Comparison of ENCODE assay signal across 25 mouse cellular contexts in the genomic region with DNA sequence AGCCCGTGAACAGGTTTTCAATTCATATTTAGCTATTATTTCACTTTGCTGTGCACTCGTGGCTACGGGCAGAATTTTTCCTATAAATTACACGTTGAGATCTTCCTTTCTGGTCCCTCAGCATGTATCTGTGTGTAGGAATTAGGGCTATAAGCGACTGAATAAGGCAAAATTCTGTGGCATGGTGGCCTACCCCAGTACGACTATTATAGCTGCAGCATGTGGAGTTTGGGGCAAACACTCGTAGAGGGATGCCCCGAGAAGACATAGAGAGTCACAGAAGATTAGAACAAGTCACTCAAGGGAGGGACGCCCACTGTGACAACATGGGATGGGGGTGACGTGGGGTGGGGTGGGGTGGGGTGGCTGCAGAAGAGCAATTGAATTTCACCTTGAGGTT.
DNase-seq lines count a peak whose midpoint lies in the region; ATAC-seq and TF ChIP-seq lines count a peak whose summit lies in the region.
"Had no signal": no experiment of that assay in that cellular context is flagged by ENCODE, and none has a peak within 500 bp of the region (broad histone marks: within the 10 kb centered on the region; RNA-seq: fewer than 3 reads in every experiment).

No protein-coding gene starts in this region.

- TF ChIP-seq RAD21 in CH12.LX (IDR thresholded peaks at IDR 0.05; ENCODE audit: low read depth, low read length), result no peak

- no peak for TF ChIP-seq CTCF in CH12.LX (conservative IDR thresholded peaks at IDR 0.05 in 1 of 2, IDR thresholded peaks at IDR 0.05 in 1 of 2; ENCODE audit: low read depth in 2 of 2, low read length in 2 of 2)

- TF ChIP-seq POLR2A in CH12.LX (IDR thresholded peaks at IDR 0.05; ENCODE audit: low read depth, low read length), result no peak

- 65% methylated on average over 10 of the region's 10 CpGs for WGBS in heart, embryonic 12.5 days
- WGBS in intestine, embryonic 16.5 days, result 56% methylated on average over 10 of the region's 10 CpGs
- 54% methylated on average over 10 of the region's 10 CpGs for WGBS in liver, embryonic 16.5 days (ENCODE audit: insufficient replicate concordance)

- H3K27me3 ChIP-seq in heart, embryonic 12.5 days (replicated peaks), result no peaks in the 10 kb centered on the region
- H3K27me3 ChIP-seq in CH12.LX (replicated peaks), result no peaks in the 10 kb centered on the region
- H3K27me3 ChIP-seq in intestine, embryonic 16.5 days (replicated peaks; ENCODE audit: control insufficient read depth, insufficient read depth, low read length), result no peaks in the 10 kb centered on the region
- H3K27me3 ChIP-seq in liver, embryonic 16.5 days (ENCODE audit: control insufficient read depth, insufficient read depth, low read depth, low read length), result no peaks in the 10 kb centered on the region
- H3K27me3 ChIP-seq: embryonic facial prominence, embryonic 12.5 days; forebrain, embryonic 13.5 days; lung, embryonic 15.5 days; Patski had no signal

- H3K9ac ChIP-seq in heart, embryonic 12.5 days, result no peak overlapping the region
- no peak overlapping the region for H3K9ac ChIP-seq in CH12.LX (ENCODE audit: insufficient read depth, low read depth)
- no peak overlapping the region for H3K9ac ChIP-seq in intestine, embryonic 16.5 days (ENCODE audit: low read depth, low read length)
- no peak overlapping the region for H3K9ac ChIP-seq in liver, embryonic 16.5 days (ENCODE audit: low read depth, low read length)
- H3K9ac ChIP-seq: embryonic facial prominence, embryonic 12.5 days; forebrain, embryonic 13.5 days; lung, embryonic 15.5 days had no signal

- no peak overlapping the region for H3K4me2 ChIP-seq in heart, embryonic 12.5 days
- H3K4me2 ChIP-seq in CH12.LX (ENCODE audit: insufficient read depth, low read depth, poor library complexity, severe bottlenecking), result peak overlapping the region; percentile 19; the same call in 1 of the 2 replicates
- 0 out of 2 replicates have a peak overlapping the region, but pooled peaks have one; percentile 25 for H3K4me2 ChIP-seq in intestine, embryonic 16.5 days (ENCODE audit: low read depth, low read length)
- peak overlapping the region; percentile 29; the same call in 1 of the 2 replicates for H3K4me2 ChIP-seq in liver, embryonic 16.5 days (ENCODE audit: low read depth, low read length)
- H3K4me2 ChIP-seq: embryonic facial prominence, embryonic 12.5 days; forebrain, embryonic 13.5 days; heart, embryonic 11.5 days; lung, embryonic 15.5 days had no signal

- ATAC-seq in heart, embryonic 12.5 days (ENCODE audit: insufficient number of reproducible peaks, low FRiP score), result no peak
- no peak; the same call in 1 of the 2 replicates for ATAC-seq in intestine, embryonic 16.5 days
- ATAC-seq in liver, embryonic 16.5 days (ENCODE audit: low read depth), result peak; percentile 17
- ATAC-seq in cerebellum, adult (ENCODE audit: insufficient number of reproducible peaks, low FRiP score, low TSS enrichment), result no peak
- ATAC-seq: forebrain, embryonic 13.5 days; hindbrain, postnatal 0 days; Patski had no signal

- H3K9me3 ChIP-seq in heart, embryonic 12.5 days (replicated peaks), result no peaks in the 10 kb centered on the region
- no peaks in the 10 kb centered on the region for H3K9me3 ChIP-seq in CH12.LX (replicated peaks; ENCODE audit: low read length)
- H3K9me3 ChIP-seq in intestine, embryonic 16.5 days (ENCODE audit: control insufficient read depth, low read length), result no peaks in the 10 kb centered on the region
- no peaks in the 10 kb centered on the region for H3K9me3 ChIP-seq in liver, embryonic 16.5 days (replicated peaks; ENCODE audit: control insufficient read depth, low read length)
- H3K9me3 ChIP-seq: embryonic facial prominence, embryonic 12.5 days; forebrain, embryonic 13.5 days; hindbrain, embryonic 10.5 days; lung, embryonic 15.5 days; midbrain, embryonic 10.5 days had no signal

- in situ Hi-C loops in CH12.LX (cut with MboI; ENCODE audit: low pct_ligation_motif_present, low pct_unique_long_range_greater_than_20kb, low sequenced_read_pairs), result no loop called here

- H3K27ac ChIP-seq in heart, embryonic 12.5 days (ENCODE audit: poor library complexity, severe bottlenecking), result no peak overlapping the region
- no peak overlapping the region for H3K27ac ChIP-seq in CH12.LX (ENCODE audit: insufficient read depth, low read depth)
- no peak overlapping the region for H3K27ac ChIP-seq in intestine, embryonic 16.5 days (ENCODE audit: low read length)
- peak overlapping the region; percentile 32; the same call in 1 of the 2 replicates for H3K27ac ChIP-seq in liver, embryonic 16.5 days (ENCODE audit: low read length)
- H3K27ac ChIP-seq: embryonic facial prominence, embryonic 12.5 days; forebrain, embryonic 13.5 days; hindbrain, embryonic 10.5 days; hindbrain, postnatal 0 days; left cerebral cortex, adult 2 months; lung, embryonic 15.5 days; macrophage; midbrain, embryonic 10.5 days had no signal

- H3K36me3 ChIP-seq in heart, embryonic 12.5 days, result no peaks in the 10 kb centered on the region
- H3K36me3 ChIP-seq in CH12.LX (replicated peaks in 1 of 2; ENCODE audit: control insufficient read depth in 1 of 2, insufficient read depth in 1 of 2, low read length in 1 of 2), result no peaks in the 10 kb centered on the region
- H3K36me3 ChIP-seq in intestine, embryonic 16.5 days (ENCODE audit: control insufficient read depth, insufficient read depth, low read length), result no peaks in the 10 kb centered on the region
- no peaks in the 10 kb centered on the region for H3K36me3 ChIP-seq in liver, embryonic 16.5 days (ENCODE audit: control insufficient read depth, insufficient read depth)
- H3K36me3 ChIP-seq: embryonic facial prominence, embryonic 12.5 days; hindbrain, embryonic 10.5 days; lung, embryonic 15.5 days; midbrain, embryonic 10.5 days had no signal

- dilution Hi-C loops in CH12.LX (cut with MboI; ENCODE audit: extremely low pct_ligation_motif_present, extremely low pct_unique_long_range_greater_than_20kb, low sequenced_read_pairs), result no loop called here

- H3K4me1 ChIP-seq in heart, embryonic 12.5 days (replicated peaks), result 0 out of 2 replicates have a peak, but pooled peaks cover 9% of the 10 kb centered on the region
- H3K4me1 ChIP-seq in CH12.LX (ENCODE audit: control insufficient read depth in 1 of 2, insufficient read depth in 2 of 2), result peaks cover 2 to 7% of the 10 kb centered on the region in 2 experiments; a peak in 2 of 4 replicates
- H3K4me1 ChIP-seq in intestine, embryonic 16.5 days (ENCODE audit: control insufficient read depth, insufficient read depth, low read length), result no peaks in the 10 kb centered on the region
- H3K4me1 ChIP-seq in liver, embryonic 16.5 days (ENCODE audit: control insufficient read depth, low read depth, low read length), result peaks cover 18% of the 10 kb centered on the region
- H3K4me1 ChIP-seq: embryonic facial prominence, embryonic 12.5 days; forebrain, embryonic 13.5 days had no signal

- TF ChIP-seq EP300 in CH12.LX (IDR thresholded peaks at IDR 0.05; ENCODE audit: low read length), result no peak

- H3K79me2 ChIP-seq in CH12.LX (replicated peaks; ENCODE audit: control insufficient read depth, extremely low read depth, insufficient read depth, poor library complexity, severe bottlenecking), result no peaks in the 10 kb centered on the region

- DNase-seq in heart, adult 11 months, result peak; percentile 13
- no peak for DNase-seq in CH12.LX (ENCODE audit: extremely low read depth)
- DNase-seq in adrenal gland, postnatal 4 days (ENCODE audit: low spot score in 2 of 2), result no peak
- no peak for DNase-seq in gastrocnemius, postnatal 4 days (ENCODE audit: low spot score in 2 of 2)
- DNase-seq: adrenal gland, adult 2 months; cerebellum, adult 18-20 months; cerebellum, postnatal 14 days; heart, postnatal 10 days; kidney, adult 8-10 months; layer of hippocampus, adult 9-11 months; thymus, postnatal 25 days had no signal

- no peak overlapping the region for H3K4me3 ChIP-seq in heart, embryonic 12.5 days
- H3K4me3 ChIP-seq in CH12.LX (replicated peaks in 1 of 3; ENCODE audit: low read depth in 2 of 3, low read length in 2 of 3, poor library complexity in 1 of 3), result no peak overlapping the region
- no peak overlapping the region for H3K4me3 ChIP-seq in intestine, embryonic 16.5 days (ENCODE audit: low read length)
- H3K4me3 ChIP-seq in liver, embryonic 16.5 days (ENCODE audit: low read depth, low read length), result no peak overlapping the region
- H3K4me3 ChIP-seq: embryonic facial prominence, embryonic 12.5 days; forebrain, embryonic 13.5 days; hindbrain, embryonic 10.5 days; left cerebral cortex, adult 2 months; lung, embryonic 15.5 days; midbrain, embryonic 10.5 days had no signal

TF ChIP-seq in CH12.LX, 34 proteins besides CTCF, POLR2A, EP300 and RAD21:
- TF ChIP-seq HCFC1 (IDR thresholded peaks at IDR 0.05; ENCODE audit: low read depth, low read length) (no peak), BHLHE40 (IDR thresholded peaks at IDR 0.05; ENCODE audit: low read depth, low read length) (no peak), UBTF (IDR thresholded peaks at IDR 0.05; ENCODE audit: low read depth, low read length) (no peak), JUN (IDR thresholded peaks at IDR 0.05; ENCODE audit: insufficient read depth, low read depth, low read length) (no peak), ZC3H11A (IDR thresholded peaks at IDR 0.05; ENCODE audit: low read depth, low read length) (no peak), E2F4 (IDR thresholded peaks at IDR 0.05; ENCODE audit: insufficient replicate concordance, low read depth, low read length) (no peak), MAFK (IDR thresholded peaks at IDR 0.05; ENCODE audit: insufficient replicate concordance, low read length) (no peak), TBP (conservative IDR thresholded peaks at IDR 0.05; ENCODE audit: low read depth, low read length) (no peak), MEF2A (IDR thresholded peaks at IDR 0.05; ENCODE audit: borderline replicate concordance, low read depth, low read length) (no peak), NRF1 (IDR thresholded peaks at IDR 0.05; ENCODE audit: low read depth, low read length) (no peak)
